Mouse (Mus musculus) liver, adult 2 months (tissue): ENCODE results near the gene Gcnt1. TPM values are rescaled to one million over a fixed set of nuclear protein-coding genes. Genes with fewer than 3 reads are reported as not detected.

Experiments
- DNase-seq: peaks from one replicate; pipeline ENCODE4 v3.0.0-alpha.2; 2011; ENCODE audit warnings: low read depth, low spot score; ENCODE audit errors: extremely low read depth
- H3K27ac ChIP-seq: fragments of 200-500 bp; replicated peaks from 2 replicates; pipeline ENCODE4 v1.5.1; 2012; ENCODE audit warnings: low read depth, mild to moderate bottlenecking, control low read depth, inconsistent platforms, low read length; ENCODE audit not compliant: insufficient read depth
- H3K27me3 ChIP-seq: fragments of 200-500 bp; 2 replicates; pipeline ENCODE4 v1.6.1; 2012; ENCODE audit warnings: mild to moderate bottlenecking, moderate library complexity, low read length, inconsistent platforms; ENCODE audit not compliant: control insufficient read depth, insufficient read depth
- H3K36me3 ChIP-seq: fragments of 200-500 bp; 2 replicates; pipeline ENCODE4 v1.6.1; 2012; ENCODE audit warnings: low read length, inconsistent platforms; ENCODE audit not compliant: control insufficient read depth, insufficient read depth
- H3K4me1 ChIP-seq: fragments of 200-500 bp; 2 replicates; pipeline ENCODE4 v1.6.1; 2011; ENCODE audit warnings: low read length; ENCODE audit not compliant: control insufficient read depth, insufficient read depth
- H3K4me3 ChIP-seq: fragments of 200-500 bp; 2 replicates; pipeline ENCODE4 v1.5.1; 2011; ENCODE audit warnings: low read depth, mild to moderate bottlenecking, control low read depth, low read length, moderate library complexity; ENCODE audit not compliant: insufficient read depth
- H3K79me2 ChIP-seq: fragments of 200-500 bp; 2 replicates; pipeline ENCODE4 v1.6.1; 2012; ENCODE audit warnings: inconsistent platforms, mild to moderate bottlenecking, low read length, moderate library complexity; ENCODE audit not compliant: control insufficient read depth, insufficient read depth
- H3K9ac ChIP-seq: fragments of 200-500 bp; 2 replicates; pipeline ENCODE4 v1.6.1; 2012; ENCODE audit warnings: low read depth, mild to moderate bottlenecking, control low read depth, inconsistent platforms, low read length
- CTCF ChIP-seq: fragments of 200-500 bp; IDR thresholded peaks from 2 replicates; pipeline ENCODE4 v1.5.1; 2011; ENCODE audit warnings: low read depth, low read length, control low read depth
- POLR2A ChIP-seq: fragments of 200-500 bp; IDR thresholded peaks from 2 replicates; pipeline ENCODE4 v1.6.1; 2011; ENCODE audit warnings: low read length, control low read depth; ENCODE audit not compliant: insufficient read depth; ENCODE audit errors: extremely low read depth
- WGBS: fragments of 180-500 bp; shearing (Covaris S2); methylation state at CpG from one replicate; pipeline ENCODE4 v1.1.7; 2018; 5-methylcytosine and 5-hydroxymethylcytosine counted together
- polyA plus RNA-seq: library from polyadenylated mRNA; depleted of rRNA; stranded (reverse); fragments of >200 nt; gene quantifications from 2 replicates; pipeline ENCODE4 v1.2.3, GENCODE M21; 2012
- total RNA-seq: library from RNA; depleted of rRNA; stranded (reverse); fragments of >200 nt; gene quantifications from 2 replicates; pipeline ENCODE4 v1.2.3, GENCODE M21; 2014

Gcnt1 gene
- total and polyA plus RNA-seq, 2 experiments, result 0.17 to 0.55 TPM

- no peaks in the 10 kb centered on the region for H3K27me3 ChIP-seq
- 0 out of 2 replicates have a peak, but pooled peaks cover 2% of the 10 kb centered on the region for H3K4me1 ChIP-seq
- H3K36me3 ChIP-seq, result no peaks in the 10 kb centered on the region
- no peak overlapping the region for H3K9ac ChIP-seq
- WGBS, result 92% methylated on average over 10 of the region's 10 CpGs
- no peaks in the 10 kb centered on the region for H3K79me2 ChIP-seq
- H3K4me3 ChIP-seq, result no peak overlapping the region
- no peak overlapping the region for H3K27ac ChIP-seq
- DNase-seq, result no peak
- no peak for TF ChIP-seq POLR2A
- TF ChIP-seq CTCF, result no peak
Observed at GRCm38 (mm10) chr19:17328916-17329315, 43.7 kb downstream of the Gcnt1 start.

- no peak for TF ChIP-seq CTCF
- TF ChIP-seq POLR2A, result no peak
- H3K4me1 ChIP-seq, result no peaks in the 10 kb centered on the region
- H3K27ac ChIP-seq, result no peak overlapping the region
- DNase-seq, result no peak
- H3K79me2 ChIP-seq, result no peaks in the 10 kb centered on the region
- H3K9ac ChIP-seq, result no peak overlapping the region
- H3K27me3 ChIP-seq, result no peaks in the 10 kb centered on the region
- no peaks in the 10 kb centered on the region for H3K36me3 ChIP-seq
- 88% methylated on average over 6 of the region's 6 CpGs for WGBS
- H3K4me3 ChIP-seq, result no peak overlapping the region
Observed at GRCm38 (mm10) chr19:17327881-17328404, 44.7 kb downstream of the Gcnt1 start.

- Histone ChIP-seq H3K36me3 (no peaks in the 10 kb centered on the region), H3K27me3 (no peaks in the 10 kb centered on the region), H3K9ac (no peak overlapping the region), H3K4me3 (no peak overlapping the region), H3K4me1 (no peaks in the 10 kb centered on the region), H3K79me2 (no peaks in the 10 kb centered on the region), H3K27ac (no peak overlapping the region)
- no peak for DNase-seq
- TF ChIP-seq CTCF (no peak), POLR2A (no peak)
- WGBS, result 84% methylated on average over 5 of the region's 5 CpGs
Observed at GRCm38 (mm10) chr19:17323689-17324241, 48.9 kb downstream of the Gcnt1 start.

DNA sequence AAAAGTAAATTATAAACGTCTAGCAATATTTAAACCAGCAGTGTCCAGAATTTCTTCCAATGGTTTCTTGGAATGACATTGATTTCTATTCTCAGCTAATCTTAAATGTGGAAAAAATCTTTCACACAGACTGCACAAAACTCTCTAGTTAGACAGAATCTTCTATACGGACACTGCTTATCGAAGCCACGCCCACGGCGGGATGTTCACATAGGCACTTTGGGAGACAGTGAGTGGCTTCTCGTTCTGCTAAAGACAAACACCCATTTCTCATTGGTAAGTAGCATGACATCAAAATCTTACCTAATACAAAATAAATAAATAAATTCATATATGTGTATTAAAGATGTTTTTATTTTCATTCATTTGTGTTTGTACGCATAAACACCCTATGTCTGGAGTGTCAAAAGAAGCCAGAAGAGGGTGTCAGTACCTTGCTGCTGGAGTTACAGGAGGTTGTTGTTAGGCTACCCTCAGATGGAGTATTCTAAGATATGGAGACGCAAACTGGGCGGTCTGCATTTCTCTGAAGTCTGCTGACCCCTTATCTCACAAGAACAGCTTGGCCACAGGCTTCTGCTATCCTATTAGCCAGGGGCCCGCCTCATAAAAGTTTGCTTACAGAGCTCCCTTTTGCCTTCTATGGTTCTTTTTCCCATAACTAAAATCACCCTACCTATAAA, 49.5 kb downstream of the Gcnt1 start:
- WGBS, result 83% methylated on average over 11 of the region's 11 CpGs
- Histone ChIP-seq H3K27me3 (no peaks in the 10 kb centered on the region), H3K4me3 (no peak overlapping the region), H3K79me2 (no peaks in the 10 kb centered on the region), H3K9ac (no peak overlapping the region), H3K27ac (no peak overlapping the region), H3K36me3 (no peaks in the 10 kb centered on the region), H3K4me1 (no peaks in the 10 kb centered on the region)
- no peak for TF ChIP-seq POLR2A
- TF ChIP-seq CTCF, result no peak
- no peak for DNase-seq

- no peak for TF ChIP-seq POLR2A
- TF ChIP-seq CTCF, result no peak
- no peak overlapping the region for H3K27ac ChIP-seq
- H3K36me3 ChIP-seq, result no peaks in the 10 kb centered on the region
- no peak overlapping the region for H3K4me3 ChIP-seq
- no peaks in the 10 kb centered on the region for H3K4me1 ChIP-seq
- peak; percentile 28 for DNase-seq
- H3K9ac ChIP-seq, result no peak overlapping the region
- H3K27me3 ChIP-seq, result no peaks in the 10 kb centered on the region
- 87% methylated on average over 4 of the region's 4 CpGs for WGBS
- H3K79me2 ChIP-seq, result no peaks in the 10 kb centered on the region
Observed at GRCm38 (mm10) chr19:17319770-17320169, 52.9 kb downstream of the Gcnt1 start.

- no peaks in the 10 kb centered on the region for H3K36me3 ChIP-seq
- WGBS, result 58% methylated on average over 3 of the region's 3 CpGs
- H3K27me3 ChIP-seq, result no peaks in the 10 kb centered on the region
- no peak overlapping the region for H3K4me3 ChIP-seq
- no peak for TF ChIP-seq CTCF
- TF ChIP-seq POLR2A, result no peak
- no peak overlapping the region for H3K27ac ChIP-seq
- no peak overlapping the region for H3K9ac ChIP-seq
- DNase-seq, result no peak
- H3K4me1 ChIP-seq, result no peaks in the 10 kb centered on the region
- no peaks in the 10 kb centered on the region for H3K79me2 ChIP-seq
Observed at GRCm38 (mm10) chr19:17318733-17319132, 53.9 kb downstream of the Gcnt1 start.
